Mouse (Mus musculus) ES-E14 (cell line): ENCODE results near the gene Aox1. TPM values are rescaled to one million over a fixed set of nuclear protein-coding genes. Genes with fewer than 3 reads are reported as not detected.

Source experiments
- DNase-seq: peaks from one replicate; pipeline ENCODE4 v3.0.0-alpha.2; 2013; ENCODE audit warnings: low read depth, low spot score
- H3K27ac ChIP-seq: 2 replicates; pipeline ENCODE4 v1.5.1; 2012; ENCODE audit warnings: low read depth, mild to moderate bottlenecking, low read length, moderate library complexity, mixed read lengths; ENCODE audit not compliant: poor library complexity, insufficient read depth, severe bottlenecking
- H3K36me3 ChIP-seq: 2 replicates; pipeline ENCODE4 v1.6.1; 2012; ENCODE audit warnings: mild to moderate bottlenecking, low read length, moderate library complexity, mixed read lengths; ENCODE audit not compliant: control insufficient read depth, poor library complexity, insufficient read depth, severe bottlenecking
- H3K4me1 ChIP-seq, 2 experiments: fragments of 150-350 bp in 1 of 2; sonication (generic) in 1 of 2; 2 replicates each; pipeline ENCODE4 v1.6.1; 2012; ENCODE audit warnings: low read length in 2 of 2, mild to moderate bottlenecking in 1 of 2, mixed read lengths in 1 of 2; ENCODE audit not compliant: control insufficient read depth in 2 of 2, insufficient read depth in 2 of 2, poor library complexity in 1 of 2
- H3K4me3 ChIP-seq, 2 experiments: fragments of 150-350 bp in 1 of 2; sonication (generic) in 1 of 2; 2 replicates each; pipeline ENCODE4 v1.5.1; 2012; ENCODE audit warnings: low read length in 2 of 2, low read depth in 1 of 2, mild to moderate bottlenecking in 1 of 2, mixed read lengths in 1 of 2; ENCODE audit not compliant: insufficient read depth in 1 of 2, poor library complexity in 1 of 2, severe bottlenecking in 1 of 2
- H3K9ac ChIP-seq: 2 replicates; pipeline ENCODE4 v1.6.1; 2012; ENCODE audit warnings: low read depth, mild to moderate bottlenecking, low read length, mixed read lengths; ENCODE audit not compliant: poor library complexity, insufficient read depth, severe bottlenecking
- H3K9me3 ChIP-seq: fragments of 150-350 bp; sonication (generic); 2 replicates; pipeline ENCODE4 v1.6.1; 2012; ENCODE audit warnings: low read depth, mild to moderate bottlenecking, low read length; ENCODE audit not compliant: control insufficient read depth, insufficient read depth
- CHD2 ChIP-seq: IDR thresholded peaks from 2 replicates; pipeline ENCODE4 v1.6.1; 2014; ENCODE audit warnings: mild to moderate bottlenecking, low read depth, low read length, inconsistent platforms
- HCFC1 ChIP-seq: IDR thresholded peaks from 2 replicates; pipeline ENCODE4 v1.6.1; 2012; ENCODE audit warnings: low read length, inconsistent platforms, borderline replicate concordance; ENCODE audit not compliant: insufficient read depth
- MAFK ChIP-seq: IDR thresholded peaks from 2 replicates; pipeline ENCODE4 v1.6.1; 2014; ENCODE audit warnings: mild to moderate bottlenecking, low read depth, low read length, inconsistent platforms; ENCODE audit not compliant: insufficient read depth
- ZC3H11A ChIP-seq: IDR thresholded peaks from 2 replicates; pipeline ENCODE4 v1.6.1; 2012; ENCODE audit warnings: low read depth, mild to moderate bottlenecking, inconsistent platforms, low read length, borderline replicate concordance
- ZNF384 ChIP-seq: IDR thresholded peaks from 2 replicates; pipeline ENCODE4 v1.6.1; 2012; ENCODE audit warnings: low read depth, low read length, inconsistent platforms
- in situ Hi-C, 2 experiments: fragments of 600-800 bp; cut with MboI; formaldehyde crosslinking; loops; one replicate each; pipeline ENCODE4 v1.15.1; 2025; ENCODE audit warnings: low sequenced_read_pairs in 2 of 2, inconsistent platforms in 1 of 2; ENCODE audit not compliant: unreplicated experiment in 2 of 2
- total RNA-seq: library from RNA; depleted of rRNA; stranded (reverse); fragments of 300-350 nt; gene quantifications from 2 replicates; pipeline ENCODE4 v1.2.3, GENCODE M21; 2012

The Aox1 gene
- total RNA-seq, 1 experiment: 1.0 TPM

- no peak overlapping the region for H3K4me3 ChIP-seq
- TF ChIP-seq MAFK: no peak
- no peak for TF ChIP-seq HCFC1
- no peak for TF ChIP-seq ZNF384
- TF ChIP-seq CHD2: no peak
- no peak for DNase-seq
These were observed 27.2 kb downstream of the Aox1 start for GRCm38 (mm10) chr1:58056939-58057338.

DNA sequence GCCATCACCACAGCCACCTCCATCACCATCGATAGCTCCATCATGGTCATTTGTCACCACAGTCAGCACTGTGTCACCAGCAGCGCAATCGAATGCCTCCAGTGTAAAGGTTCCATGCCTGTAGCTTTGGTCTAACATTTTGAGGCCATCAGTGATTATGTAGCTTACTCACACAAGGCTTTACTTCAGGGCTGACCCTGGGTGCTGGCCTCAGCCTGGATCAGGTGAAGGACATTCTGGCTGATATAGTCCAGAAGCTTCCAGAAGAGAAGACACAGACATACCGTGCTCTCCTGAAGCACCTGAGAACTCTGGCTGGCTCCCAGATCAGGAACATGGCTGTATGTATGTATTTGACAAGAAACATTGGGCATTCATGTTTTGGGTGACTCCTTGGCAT, 29.1 kb downstream of the Aox1 start:
- Histone ChIP-seq H3K9me3 (no peaks in the 10 kb centered on the region), H3K4me1 (no peaks in the 10 kb centered on the region), H3K27ac (no peak overlapping the region), H3K4me3 (no peak overlapping the region), H3K36me3 (no peaks in the 10 kb centered on the region), H3K9ac (no peak overlapping the region)
- in situ Hi-C loops: no loop called here
- DNase-seq: no peak
- no peak for TF ChIP-seq ZNF384
- TF ChIP-seq MAFK: no peak
- no peak for TF ChIP-seq HCFC1
- no peak for TF ChIP-seq CHD2
- TF ChIP-seq ZC3H11A: no peak

More at GRCm38 (mm10) chr1:58056939-58057338, 27.2 kb downstream of the Aox1 start:
- in situ Hi-C loops: no loop called here
- Histone ChIP-seq H3K9ac (no peak overlapping the region), H3K4me1 (no peaks in the 10 kb centered on the region), H3K27ac (no peak overlapping the region), H3K36me3 (no peaks in the 10 kb centered on the region), H3K9me3 (no peaks in the 10 kb centered on the region)

- Histone ChIP-seq H3K4me1 (no peaks in the 10 kb centered on the region), H3K27ac (no peak overlapping the region), H3K9ac (no peak overlapping the region), H3K36me3 (no peaks in the 10 kb centered on the region), H3K9me3 (no peaks in the 10 kb centered on the region), H3K4me3 (no peak overlapping the region)
- TF ChIP-seq ZNF384 (no peak), HCFC1 (no peak), CHD2 (no peak), MAFK (no peak), ZC3H11A (no peak)
- no peak for DNase-seq
- in situ Hi-C loops: no loop called here
These were observed 32.4 kb downstream of the Aox1 start for GRCm38 (mm10) chr1:58062131-58062530.

DNA sequence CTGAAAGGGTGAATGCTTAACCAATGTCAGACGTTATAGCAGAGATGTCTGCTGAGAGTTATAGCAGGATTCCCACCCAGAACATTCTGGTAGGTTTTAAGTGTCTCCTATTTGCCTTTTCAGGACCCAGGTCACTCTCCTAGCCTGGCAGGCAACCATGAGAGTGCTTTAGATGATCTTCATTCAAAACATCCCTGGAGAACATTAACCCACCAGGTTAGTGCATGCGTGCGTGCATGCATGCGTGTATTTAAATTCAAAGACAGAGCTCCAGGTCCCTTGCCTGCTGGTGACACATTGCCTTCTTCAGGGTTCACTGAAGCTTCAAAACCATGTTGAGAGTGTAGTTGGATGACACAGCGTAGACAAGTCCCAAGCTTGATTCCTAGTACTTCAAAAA, 35.4 kb downstream of the Aox1 start:
- TF ChIP-seq MAFK: no peak
- TF ChIP-seq HCFC1: no peak
- no peak for TF ChIP-seq ZC3H11A
- no peak for TF ChIP-seq ZNF384
- TF ChIP-seq CHD2: no peak
- Histone ChIP-seq H3K9me3 (no peaks in the 10 kb centered on the region), H3K4me1 (no peaks in the 10 kb centered on the region), H3K27ac (no peak overlapping the region), H3K4me3 (no peak overlapping the region), H3K36me3 (no peaks in the 10 kb centered on the region), H3K9ac (no peak overlapping the region)
- no peak for DNase-seq
- in situ Hi-C loops: no loop called here

- Histone ChIP-seq H3K9me3 (no peaks in the 10 kb centered on the region), H3K27ac (no peak overlapping the region), H3K36me3 (no peaks in the 10 kb centered on the region), H3K9ac (no peak overlapping the region), H3K4me3 (no peak overlapping the region), H3K4me1 (no peaks in the 10 kb centered on the region)
- DNase-seq: no peak
- in situ Hi-C loops: no loop called here
- TF ChIP-seq ZNF384: no peak
- TF ChIP-seq ZC3H11A: no peak
- no peak for TF ChIP-seq HCFC1
- TF ChIP-seq CHD2: no peak
- TF ChIP-seq MAFK: no peak
These were observed 35.9 kb downstream of the Aox1 start for GRCm38 (mm10) chr1:58065606-58066005.
